In the genomic region with DNA sequence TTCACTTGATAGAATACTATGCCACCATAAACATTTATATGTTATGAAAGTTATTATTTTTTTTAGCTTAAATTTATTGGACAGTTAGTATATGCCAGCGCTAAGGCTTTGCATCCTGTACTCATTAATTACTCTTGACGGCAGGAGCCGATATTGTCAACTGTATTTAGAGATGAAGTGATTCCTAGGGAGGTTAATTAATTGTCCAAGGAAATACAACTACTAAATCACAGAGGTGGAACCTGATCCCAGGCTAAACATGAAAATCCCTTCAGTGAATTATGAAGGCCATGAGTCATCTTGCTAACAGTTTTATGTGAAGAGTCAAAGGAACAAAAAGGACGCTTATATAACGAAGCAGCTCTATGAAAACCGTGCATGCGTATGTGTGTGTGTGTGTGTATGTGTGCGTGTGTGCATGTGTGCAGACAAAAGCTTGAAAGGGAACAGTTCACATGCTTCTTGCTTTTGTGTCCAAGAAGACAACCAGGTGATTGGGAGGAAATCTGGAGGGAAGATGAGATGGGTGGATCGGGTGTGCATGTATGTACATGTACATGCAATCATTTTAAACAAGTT, we compare ENCODE assay signal across 10 mouse cellular contexts.
A peak's percentile ranks its signal among the peaks of the same experiment; 100 is the strongest.
DNase-seq lines count a peak whose midpoint lies in the region; ATAC-seq and TF ChIP-seq lines count a peak whose summit lies in the region.
"Had no signal": no experiment of that assay in that cellular context is flagged by ENCODE, and none has a peak within 500 bp of the region (broad histone marks: within the 10 kb centered on the region; RNA-seq: fewer than 3 reads in every experiment).

No protein-coding gene starts in this region.

- no peaks in the 10 kb centered on the region; the same call in 1 of the 2 replicates for H3K27me3 ChIP-seq in kidney, adult 2 months (replicated peaks; ENCODE audit: control insufficient read depth, insufficient read depth, low read length)
- H3K27me3 ChIP-seq in Patski: peaks cover 6% of the 10 kb centered on the region
- H3K27me3 ChIP-seq in kidney, embryonic 16.5 days (ENCODE audit: insufficient read depth, low read length): no peaks in the 10 kb centered on the region
- H3K27me3 ChIP-seq in hindbrain, embryonic 14.5 days (ENCODE audit: control insufficient read depth, insufficient read depth, low read length): no peaks in the 10 kb centered on the region

- H3K9ac ChIP-seq in kidney, embryonic 16.5 days (replicated peaks; ENCODE audit: low read length): no peak overlapping the region
- H3K9ac ChIP-seq in hindbrain, embryonic 14.5 days: no peak overlapping the region

- peaks cover 2% of the 10 kb centered on the region for H3K9me3 ChIP-seq in kidney, embryonic 16.5 days (ENCODE audit: low read length)
- H3K9me3 ChIP-seq in hindbrain, embryonic 14.5 days (ENCODE audit: control insufficient read depth, low read length): no peaks in the 10 kb centered on the region
- H3K9me3 ChIP-seq: limb, embryonic 10.5 days had no signal

- TF ChIP-seq POLR2A in kidney, adult 2 months (IDR thresholded peaks at IDR 0.05; ENCODE audit: low read depth, low read length): no peak

- in situ Hi-C loops in Patski (cut with MboI; ENCODE audit: low pct_unique_long_range_greater_than_20kb): no loop called here

- POLR2A ChIA-PET in Patski (lab: Charles Lee): interaction anchor here (0.6 kb wide), 1 partner anchor 84 kb away, joined by 3 read pairs; no protein-coding TSS in a partner anchor

- no peaks in the 10 kb centered on the region for H3K4me1 ChIP-seq in kidney, adult 2 months (ENCODE audit: control insufficient read depth, insufficient read depth, low read length)
- H3K4me1 ChIP-seq in kidney, embryonic 16.5 days (ENCODE audit: insufficient read depth, low read length): peaks cover 24% of the 10 kb centered on the region
- H3K4me1 ChIP-seq in hindbrain, embryonic 14.5 days (replicated peaks; ENCODE audit: control insufficient read depth, insufficient read depth, low read length): no peaks in the 10 kb centered on the region

- ATAC-seq in Patski: no peak
- ATAC-seq in kidney, embryonic 16.5 days (ENCODE audit: low FRiP score, low TSS enrichment): peak; percentile 75; the same call in 1 of the 2 replicates
- no peak for ATAC-seq in hindbrain, embryonic 14.5 days (ENCODE audit: low FRiP score)

- peak; percentile 53 for DNase-seq in kidney, adult 2 months
- DNase-seq in kidney, postnatal 25 days: no peak
- DNase-seq in Patski (ENCODE audit: low read depth, low spot score): peak; percentile 37
- DNase-seq in retina, embryonic 14.5 days (ENCODE audit: low spot score): peak; percentile 21
- no peak for DNase-seq in yolk sac, embryonic 10.5 days (ENCODE audit: low spot score)
- DNase-seq in hindbrain, embryonic 14.5 days (ENCODE audit: low spot score): no peak
- DNase-seq: cerebellum, adult 11 months; layer of hippocampus, adult 9-11 months had no signal

- H3K4me2 ChIP-seq in kidney, embryonic 16.5 days (replicated peaks; ENCODE audit: low read depth, low read length): peak overlapping the region; percentile 53; the same call in 1 of the 2 replicates
- no peak overlapping the region for H3K4me2 ChIP-seq in hindbrain, embryonic 14.5 days (replicated peaks)

- 29% methylated on average over 9 of the region's 9 CpGs for WGBS in kidney, adult 2 months
- 13% methylated on average over 9 of the region's 9 CpGs for WGBS in kidney, embryonic 16.5 days
- 78% methylated on average over 9 of the region's 9 CpGs for WGBS in hindbrain, embryonic 14.5 days

- H3K27ac ChIP-seq in kidney, adult 2 months (ENCODE audit: insufficient read depth, low read depth, low read length): peak overlapping the region; percentile 55; the same call in 1 of the 2 replicates
- no peak overlapping the region for H3K27ac ChIP-seq in kidney, embryonic 16.5 days (ENCODE audit: low read length)
- no peak overlapping the region for H3K27ac ChIP-seq in hindbrain, embryonic 14.5 days

- no peaks in the 10 kb centered on the region for H3K36me3 ChIP-seq in kidney, adult 2 months (ENCODE audit: control insufficient read depth, insufficient read depth, low read length)
- no peaks in the 10 kb centered on the region for H3K36me3 ChIP-seq in kidney, embryonic 16.5 days (ENCODE audit: insufficient read depth, low read length)
- no peaks in the 10 kb centered on the region for H3K36me3 ChIP-seq in hindbrain, embryonic 14.5 days (replicated peaks; ENCODE audit: control insufficient read depth, insufficient read depth)
- H3K36me3 ChIP-seq: limb, embryonic 10.5 days had no signal

- TF ChIP-seq CTCF in kidney, adult 2 months (conservative IDR thresholded peaks at IDR 0.05; ENCODE audit: insufficient read depth, insufficient read length, low read depth, low read length): no peak
- no peak for TF ChIP-seq CTCF in Patski (IDR thresholded peaks at IDR 0.05)

- CTCF ChIA-PET in Patski (lab: Charles Lee): no interaction called here

- no peak overlapping the region for H3K4me3 ChIP-seq in kidney, adult 2 months (ENCODE audit: insufficient read depth, low read depth, low read length)
- H3K4me3 ChIP-seq in kidney, embryonic 16.5 days (ENCODE audit: low read length): no peak overlapping the region
- no peak overlapping the region for H3K4me3 ChIP-seq in hindbrain, embryonic 14.5 days (replicated peaks; ENCODE audit: low read length)

Comparison
In these comparisons a context has a peak if more than half of its experiments do, and no peak if none do; other contexts are left out.
1. DNase-seq: peak in kidney, adult 2 months (single experiment), Patski (single experiment) and retina, embryonic 14.5 days (single experiment); none in kidney, postnatal 25 days (0 of 2), yolk sac, embryonic 10.5 days (single experiment) and hindbrain, embryonic 14.5 days (single experiment).